Mouse (Mus musculus) kidney, adult 2 months (tissue): ENCODE data around the gene Rps5.

Experiments used
- CTCF ChIP-seq: fragments of 200-500 bp; conservative IDR thresholded peaks from 2 replicates; pipeline ENCODE4 v1.5.1; 2011; ENCODE audit warnings: low read depth, mild to moderate bottlenecking, control low read depth, low read length, moderate library complexity, mixed read lengths; ENCODE audit not compliant: insufficient read depth, insufficient read length
- POLR2A ChIP-seq: fragments of 200-500 bp; IDR thresholded peaks from one replicate; pipeline ENCODE4 v1.6.1; 2011; ENCODE audit warnings: low read depth, low read length, control low read depth

DNA sequence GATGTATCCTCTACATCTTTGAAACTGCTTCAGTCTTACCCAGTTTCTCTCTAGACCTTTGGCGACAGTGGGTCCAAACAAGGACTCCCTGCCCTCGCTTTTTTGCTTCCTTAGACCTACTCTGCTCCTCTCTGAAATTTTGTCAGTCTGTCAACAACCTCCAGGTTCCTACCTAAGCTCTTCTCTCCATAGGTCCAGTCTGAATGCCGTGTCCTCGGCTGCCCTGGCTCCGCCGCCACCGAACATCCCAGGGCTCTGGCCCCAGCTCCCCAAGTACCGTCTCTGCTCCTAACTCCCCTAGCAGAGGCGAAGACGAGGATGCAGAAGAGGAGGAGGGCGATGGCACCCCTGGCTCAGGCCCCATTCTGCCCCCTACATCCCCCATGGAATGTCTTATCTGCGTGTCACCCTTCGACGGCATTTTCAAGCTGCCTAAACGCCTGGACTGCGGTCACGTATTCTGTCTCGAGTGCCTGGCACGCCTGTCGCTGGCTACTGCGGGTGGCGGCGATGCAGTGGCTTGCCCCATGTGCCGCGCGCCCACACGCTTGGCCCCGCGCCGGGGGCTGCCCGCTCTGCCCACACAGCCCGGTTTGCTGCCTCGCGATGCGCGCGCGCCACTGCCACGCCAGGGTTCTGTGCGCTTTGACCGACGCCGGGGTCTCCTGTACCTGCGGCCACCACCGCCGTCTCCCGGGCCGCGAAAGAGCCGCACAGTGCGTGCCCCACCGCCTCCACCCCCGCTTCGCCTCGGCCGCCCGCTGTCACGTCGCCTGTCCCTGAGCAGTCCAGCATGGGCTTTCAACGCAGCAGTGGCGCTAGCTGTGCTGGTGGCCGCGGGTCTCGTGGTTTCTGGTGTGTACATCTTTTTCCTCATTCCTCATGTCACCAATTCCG, 5.9 kb downstream of the Rps5 start:
- no peak for TF ChIP-seq CTCF
- no peak for TF ChIP-seq POLR2A
